Mouse (Mus musculus) heart, adult 2 months (tissue): Measurements from ENCODE around the gene Cd79b.

Experiments
- EP300 ChIP-seq: fragments of 200-500 bp; IDR thresholded peaks from 2 replicates; pipeline ENCODE4 v1.6.1; 2011; ENCODE audit warnings: low read depth, low read length, control low read depth; ENCODE audit not compliant: insufficient read depth
- POLR2A ChIP-seq: fragments of 200-500 bp; IDR thresholded peaks from 2 replicates; pipeline ENCODE4 v1.6.1; 2011; ENCODE audit warnings: mild to moderate bottlenecking, low read depth, low read length, control low read depth; ENCODE audit not compliant: insufficient read depth

- TF ChIP-seq EP300 = no peak
- TF ChIP-seq POLR2A = no peak
Observed at GRCm38 (mm10) chr11:106318406-106319366, 4.1 kb upstream of the Cd79b start.
